Mouse (Mus musculus) naive thymus-derived CD4-positive, alpha-beta T cell, adult 5 months (primary cell): ENCODE results near the gene Trem1. TPM values are rescaled to one million over a fixed set of nuclear protein-coding genes. Genes with fewer than 3 reads are reported as not detected.

Experiments used
- polyA plus RNA-seq: library from polyadenylated mRNA; unstranded; fragments of 100-300 nt; shearing (Covaris generic); gene quantifications from one replicate; pipeline ENCODE4 v1.2.1, GENCODE M21; 2017

Gene Trem1
- not detected for polyA plus RNA-seq

GRCm38 (mm10) chr17:48232518-48232917, at the start of gene Trem1:
TSS of gene Trem1 (plus strand) at chr17:48232768.

DNA sequence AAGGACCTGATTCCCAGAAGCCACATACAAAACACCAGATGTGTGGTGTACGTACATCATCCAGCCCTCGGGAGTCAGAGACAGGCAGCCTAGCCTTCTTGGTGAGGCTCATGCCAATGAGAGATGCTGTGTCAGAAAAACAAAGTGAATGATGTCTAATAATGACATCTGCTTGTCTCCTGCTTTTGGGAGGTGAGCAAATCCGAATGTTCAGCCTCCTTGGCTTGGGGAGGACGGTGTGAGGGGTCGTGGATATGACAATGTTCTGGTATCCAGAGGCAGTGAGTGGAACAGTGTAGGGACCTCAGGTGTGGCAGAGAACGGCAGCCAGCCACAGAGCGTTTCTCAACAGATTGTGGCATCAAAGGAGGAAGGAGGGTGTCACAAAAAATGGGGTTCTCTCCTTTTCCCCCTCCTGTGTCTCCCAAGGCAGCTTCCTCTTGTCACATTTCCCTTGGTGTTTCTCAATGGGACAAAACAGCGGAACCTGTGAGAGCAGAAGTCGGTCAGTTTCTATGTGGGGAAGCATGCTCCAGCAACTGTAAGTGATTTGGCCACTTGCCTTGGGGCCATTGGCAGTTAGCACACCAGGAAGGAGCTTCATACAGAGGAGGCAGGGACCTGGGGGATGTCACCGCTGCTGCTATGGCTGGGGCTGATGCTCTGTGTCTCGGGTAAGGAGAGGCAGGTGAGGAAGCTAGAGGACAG, 14.8 kb downstream of the Trem1 start, which contains the start of gene Trem3:
Gene Trem3 (plus strand): TSS at position 557 of the 708 bp plus-strand sequence.

GRCm38 (mm10) chr17:48263741-48264362, 31.3 kb downstream of the Trem1 start, which contains the start of gene Treml4:
TSS of gene Treml4 (plus strand) at chr17:48264295.

Other genes starting within 250 kb of the Trem1 start
- gene 1700122O11Rik, start 194.5 kb upstream of the Trem1 start, polyA plus RNA-seq, result not detected
- gene 1700067P10Rik, start 143.4 kb upstream of the Trem1 start, polyA plus RNA-seq, result not detected
- not detected for gene 9830107B12Rik, start 86.5 kb upstream of the Trem1 start, polyA plus RNA-seq
- gene A530064D06Rik, start 65.5 kb upstream of the Trem1 start, polyA plus RNA-seq, result not detected
- gene Trem3, start 15.0 kb downstream of the Trem1 start, polyA plus RNA-seq, result not detected
- not detected for gene Treml4, start 31.5 kb downstream of the Trem1 start, polyA plus RNA-seq
- gene Treml2, start 66.7 kb downstream of the Trem1 start, polyA plus RNA-seq, result 15.5 TPM
- 4.5 TPM for gene B430306N03Rik, start 83.4 kb downstream of the Trem1 start, polyA plus RNA-seq
- not detected for gene Trem2, start 113.6 kb downstream of the Trem1 start, polyA plus RNA-seq
- gene Treml1, start 127.1 kb downstream of the Trem1 start, polyA plus RNA-seq, result not detected
- gene Nfya, start 177.1 kb downstream of the Trem1 start, polyA plus RNA-seq, result 7.6 TPM
- 54.8 TPM for gene Oard1, start 177.2 kb downstream of the Trem1 start, polyA plus RNA-seq
- gene Apobec2, start 200.2 kb downstream of the Trem1 start, polyA plus RNA-seq, result 0.41 TPM
- not detected for gene Tspo2, start 218.8 kb downstream of the Trem1 start, polyA plus RNA-seq
- gene Unc5cl, start 222.1 kb downstream of the Trem1 start, polyA plus RNA-seq, result 13.9 TPM